Mouse (Mus musculus): ENCODE results near the gene Emc6. TPM values are rescaled to one million over a fixed set of nuclear protein-coding genes. Genes with fewer than 3 reads are reported as not detected.

The Emc6 gene
- polyA plus RNA-seq, 1 experiment from 2014 or later = 123 TPM

DNA sequence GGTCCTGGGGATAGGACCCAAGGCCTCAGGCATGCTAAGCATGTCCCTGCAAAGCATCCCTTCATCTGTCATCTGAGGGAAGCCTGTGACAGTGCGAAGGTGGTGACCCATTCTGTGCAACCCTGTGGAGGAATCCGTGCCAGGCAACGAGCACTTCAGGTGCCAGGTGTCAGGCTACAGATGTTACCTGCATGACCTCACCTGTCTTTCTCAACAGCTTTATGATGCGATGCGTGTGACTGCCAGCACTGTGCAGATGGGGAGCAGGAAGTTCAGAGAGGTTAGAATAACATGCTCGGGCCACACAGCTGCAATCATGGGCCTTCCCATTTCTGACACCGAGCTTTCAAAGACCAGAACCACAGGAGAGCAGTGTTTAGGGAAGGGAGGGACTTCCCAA lies 28.4 kb upstream of the Emc6 start:
- H3K4me2 ChIP-seq (ENCODE audit: low read length) = no peak overlapping the region
- DNase-seq (ENCODE audit: low spot score) (no peak), ATAC-seq (replicated peaks; ENCODE audit: low FRiP score, low TSS enrichment, low read depth) (no peak; the same call in 1 of the 2 replicates)
- H3K27ac ChIP-seq (ENCODE audit: low read depth) = no peak overlapping the region
- H3K27me3 ChIP-seq (replicated peaks; ENCODE audit: control insufficient read depth, insufficient read depth, low read length) = no peaks in the 10 kb centered on the region
- 79% methylated on average over 7 of the region's 7 CpGs for WGBS
- H3K36me3 ChIP-seq (ENCODE audit: control insufficient read depth, insufficient read depth, low read length) = no peaks in the 10 kb centered on the region
- H3K9ac ChIP-seq (ENCODE audit: low read length) = no peak overlapping the region
- H3K4me3 ChIP-seq (ENCODE audit: low read depth, low read length) = no peak overlapping the region
- no peaks in the 10 kb centered on the region for H3K9me3 ChIP-seq (ENCODE audit: control insufficient read depth, low read length)
- no peaks in the 10 kb centered on the region for H3K4me1 ChIP-seq (replicated peaks; ENCODE audit: control insufficient read depth, insufficient read depth, low read length)

DNA sequence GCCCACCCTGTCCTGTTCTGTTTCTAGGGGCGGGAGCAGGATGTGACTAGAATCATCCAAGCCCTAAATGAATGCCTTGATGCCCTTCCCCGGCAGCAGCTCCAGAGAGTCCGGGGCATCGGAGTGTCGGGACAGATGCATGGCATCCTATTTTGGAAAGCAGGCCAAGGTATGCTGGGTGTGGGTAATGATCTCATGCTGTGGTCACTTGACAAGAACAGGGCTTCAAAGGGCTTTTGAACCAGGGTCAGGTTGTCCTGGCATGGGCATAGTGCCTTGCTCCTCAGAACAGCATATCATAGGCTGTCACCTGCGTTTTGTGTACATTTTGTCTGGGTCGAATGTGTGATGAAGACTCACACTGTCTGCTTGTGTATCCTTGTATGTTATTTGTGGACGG lies 27.1 kb upstream of the Emc6 start:
- no peak for DNase-seq (ENCODE audit: low spot score)
- Histone ChIP-seq H3K9me3 (ENCODE audit: control insufficient read depth, low read length) (no peaks in the 10 kb centered on the region), H3K4me1 (replicated peaks; ENCODE audit: control insufficient read depth, insufficient read depth, low read length) (no peaks in the 10 kb centered on the region; the same call in 1 of the 2 replicates), H3K36me3 (ENCODE audit: control insufficient read depth, insufficient read depth, low read length) (no peaks in the 10 kb centered on the region), H3K27me3 (replicated peaks; ENCODE audit: control insufficient read depth, insufficient read depth, low read length) (no peaks in the 10 kb centered on the region), H3K4me3 (ENCODE audit: low read depth, low read length) (no peak overlapping the region), H3K27ac (ENCODE audit: low read depth) (no peak overlapping the region), H3K9ac (ENCODE audit: low read length) (no peak overlapping the region), H3K4me2 (ENCODE audit: low read length) (no peak overlapping the region)
- 88% methylated on average over 8 of the region's 8 CpGs for WGBS
- ATAC-seq (replicated peaks; ENCODE audit: low FRiP score, low TSS enrichment, low read depth) = no peak

DNA sequence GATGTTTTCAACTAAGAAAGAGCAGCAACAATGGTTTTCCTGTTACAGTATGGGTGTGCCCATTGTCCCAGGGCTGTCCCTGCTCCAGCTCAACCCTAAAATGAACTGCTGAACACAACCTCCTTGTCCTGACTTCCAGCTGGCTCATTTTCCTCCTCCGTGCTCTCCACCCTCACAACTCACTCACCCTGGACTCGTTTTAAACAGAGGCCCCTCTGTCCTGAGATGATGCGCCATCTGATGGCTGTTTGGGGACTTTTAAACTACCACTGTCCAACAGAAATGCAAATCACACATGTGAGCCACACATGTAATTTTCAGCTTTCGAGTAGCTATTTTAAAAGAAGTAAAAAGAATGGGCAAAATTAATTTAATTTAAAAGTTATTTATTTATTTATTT lies 24.8 kb upstream of the Emc6 start:
- WGBS = 32% methylated on average over 4 of the region's 4 CpGs
- H3K9ac ChIP-seq (ENCODE audit: low read length) = no peak overlapping the region
- ATAC-seq (replicated peaks; ENCODE audit: low FRiP score, low TSS enrichment, low read depth) = no peak
- H3K36me3 ChIP-seq (ENCODE audit: control insufficient read depth, insufficient read depth, low read length) = no peaks in the 10 kb centered on the region
- no peak overlapping the region for H3K27ac ChIP-seq (ENCODE audit: low read depth)
- peaks cover 6% of the 10 kb centered on the region; the same call in 1 of the 2 replicates for H3K4me1 ChIP-seq (replicated peaks; ENCODE audit: control insufficient read depth, insufficient read depth, low read length)
- H3K4me3 ChIP-seq (ENCODE audit: low read depth, low read length) = no peak overlapping the region
- H3K9me3 ChIP-seq (ENCODE audit: control insufficient read depth, low read length) = no peaks in the 10 kb centered on the region
- no peaks in the 10 kb centered on the region for H3K27me3 ChIP-seq (replicated peaks; ENCODE audit: control insufficient read depth, insufficient read depth, low read length)
- H3K4me2 ChIP-seq (ENCODE audit: low read length) = no peak overlapping the region
- no peak for DNase-seq (ENCODE audit: low spot score)

DNA sequence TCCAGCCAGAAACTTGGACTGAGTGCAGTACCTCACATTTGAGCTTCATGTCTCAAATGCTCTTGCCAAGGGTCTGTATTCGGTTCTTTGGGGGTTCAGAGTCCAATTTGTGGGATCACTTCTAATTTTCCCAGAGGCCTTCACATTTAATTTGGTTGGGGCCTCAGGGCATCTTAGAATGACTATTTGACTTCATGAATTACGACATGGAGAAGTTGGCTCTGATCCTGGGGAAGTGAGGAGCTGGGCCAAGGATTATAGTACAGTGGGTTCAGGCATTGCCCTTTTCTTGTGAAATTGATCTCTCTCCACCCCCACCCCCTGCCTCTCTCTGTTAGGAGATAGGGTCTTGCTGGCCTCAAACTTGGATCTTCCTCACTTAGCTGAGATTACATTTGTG lies 24.2 kb upstream of the Emc6 start:
- Histone ChIP-seq H3K4me2 (ENCODE audit: low read length) (no peak overlapping the region), H3K27me3 (replicated peaks; ENCODE audit: control insufficient read depth, insufficient read depth, low read length) (no peaks in the 10 kb centered on the region), H3K27ac (ENCODE audit: low read depth) (no peak overlapping the region), H3K9ac (ENCODE audit: low read length) (no peak overlapping the region), H3K4me1 (replicated peaks; ENCODE audit: control insufficient read depth, insufficient read depth, low read length) (peaks cover 6% of the 10 kb centered on the region; the same call in 1 of the 2 replicates), H3K36me3 (ENCODE audit: control insufficient read depth, insufficient read depth, low read length) (no peaks in the 10 kb centered on the region; the same call in 1 of the 2 replicates), H3K4me3 (ENCODE audit: low read depth, low read length) (no peak overlapping the region), H3K9me3 (ENCODE audit: control insufficient read depth, low read length) (no peaks in the 10 kb centered on the region)
- 66% methylated on average over 2 of the region's 2 CpGs for WGBS
- no peak for ATAC-seq (replicated peaks; ENCODE audit: low FRiP score, low TSS enrichment, low read depth)
- no peak for DNase-seq (ENCODE audit: low spot score)

DNA sequence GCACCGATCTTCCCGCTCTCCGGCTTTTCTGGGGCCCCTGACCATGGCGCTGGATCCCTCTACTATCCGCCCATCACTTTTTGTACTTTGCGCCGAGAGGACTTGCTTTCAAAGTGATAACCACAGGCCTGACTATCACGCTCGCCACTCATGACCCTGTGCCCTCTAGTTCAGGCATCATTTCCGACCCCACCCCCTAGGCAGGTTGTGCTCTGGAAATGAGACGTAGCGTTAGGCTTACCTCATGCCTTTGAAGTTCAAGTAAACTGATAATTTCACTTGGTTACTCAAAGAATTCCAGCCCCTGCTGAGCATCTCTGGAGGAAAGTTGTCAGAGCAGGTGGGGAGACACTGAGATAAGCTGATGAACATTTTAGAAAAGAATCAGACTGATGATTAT lies 23.0 kb upstream of the Emc6 start:
- Histone ChIP-seq H3K36me3 (ENCODE audit: control insufficient read depth, insufficient read depth, low read length) (peaks cover 4% of the 10 kb centered on the region; the same call in 1 of the 2 replicates), H3K9ac (ENCODE audit: low read length) (peak overlapping the region; percentile 53), H3K9me3 (ENCODE audit: control insufficient read depth, low read length) (no peaks in the 10 kb centered on the region), H3K27ac (ENCODE audit: low read depth) (no peak overlapping the region), H3K4me3 (ENCODE audit: low read depth, low read length) (peak overlapping the region; percentile 72), H3K4me1 (replicated peaks; ENCODE audit: control insufficient read depth, insufficient read depth, low read length) (peaks cover 6% of the 10 kb centered on the region; the same call in 1 of the 2 replicates), H3K27me3 (replicated peaks; ENCODE audit: control insufficient read depth, insufficient read depth, low read length) (no peaks in the 10 kb centered on the region), H3K4me2 (ENCODE audit: low read length) (peak overlapping the region; percentile 96)
- WGBS = 5% methylated on average over 12 of the region's 12 CpGs
- no peak for ATAC-seq (replicated peaks; ENCODE audit: low FRiP score, low TSS enrichment, low read depth)
- no peak for DNase-seq (ENCODE audit: low spot score)

DNA sequence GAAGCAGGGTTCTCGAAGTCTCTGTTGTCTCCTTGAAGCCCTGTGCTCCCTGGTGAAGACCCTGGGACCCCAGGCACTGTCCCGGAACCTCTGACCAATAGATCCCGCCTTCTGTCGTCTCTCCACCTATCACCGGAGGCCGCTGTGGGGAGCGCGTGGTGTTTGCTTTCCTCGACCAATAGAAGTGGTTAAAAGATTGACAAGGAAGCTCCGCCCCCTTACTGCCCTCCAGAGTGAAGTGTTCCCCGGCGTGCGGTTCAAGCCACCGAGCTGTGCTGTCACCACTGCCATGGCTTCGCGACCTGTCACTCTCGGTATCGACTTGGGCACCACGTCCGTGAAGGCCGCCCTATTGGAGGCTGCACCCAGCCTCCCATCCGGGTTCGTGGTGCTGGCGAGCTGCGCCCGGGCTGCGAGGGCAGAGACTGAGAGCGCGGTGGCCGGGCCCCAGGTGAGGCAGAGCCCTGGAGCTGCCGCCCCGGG lies 22.4 kb upstream of the Emc6 start, which contains the start of gene Shpk:
Gene Shpk, plus strand, starts transcription at position 231 of the 483 bp plus-strand sequence.
- peak within 1 kb of the TSS; percentile 72 for H3K4me3 ChIP-seq (ENCODE audit: low read depth, low read length)
- H3K4me2 ChIP-seq (ENCODE audit: low read length) = peak within 1 kb of the TSS; percentile 96
- peaks cover 4% of the 10 kb centered on the region; the same call in 1 of the 2 replicates for H3K36me3 ChIP-seq (ENCODE audit: control insufficient read depth, insufficient read depth, low read length)
- H3K9ac ChIP-seq (ENCODE audit: low read length) = peak within 1 kb of the TSS; percentile 53
- H3K9me3 ChIP-seq (ENCODE audit: control insufficient read depth, low read length) = no peaks in the 10 kb centered on the region
- H3K4me1 ChIP-seq (replicated peaks; ENCODE audit: control insufficient read depth, insufficient read depth, low read length) = peaks cover 6% of the 10 kb centered on the region; the same call in 1 of the 2 replicates
- H3K27me3 ChIP-seq (replicated peaks; ENCODE audit: control insufficient read depth, insufficient read depth, low read length) = no peaks in the 10 kb centered on the region
- DNase-seq (ENCODE audit: low spot score) (peak; percentile 93), ATAC-seq (replicated peaks; ENCODE audit: low FRiP score, low TSS enrichment, low read depth) (peak; percentile 98)
- WGBS = under 1% methylated on average over 32 of the region's 32 CpGs
- no peak within 1 kb of the TSS for H3K27ac ChIP-seq (ENCODE audit: low read depth)

DNA sequence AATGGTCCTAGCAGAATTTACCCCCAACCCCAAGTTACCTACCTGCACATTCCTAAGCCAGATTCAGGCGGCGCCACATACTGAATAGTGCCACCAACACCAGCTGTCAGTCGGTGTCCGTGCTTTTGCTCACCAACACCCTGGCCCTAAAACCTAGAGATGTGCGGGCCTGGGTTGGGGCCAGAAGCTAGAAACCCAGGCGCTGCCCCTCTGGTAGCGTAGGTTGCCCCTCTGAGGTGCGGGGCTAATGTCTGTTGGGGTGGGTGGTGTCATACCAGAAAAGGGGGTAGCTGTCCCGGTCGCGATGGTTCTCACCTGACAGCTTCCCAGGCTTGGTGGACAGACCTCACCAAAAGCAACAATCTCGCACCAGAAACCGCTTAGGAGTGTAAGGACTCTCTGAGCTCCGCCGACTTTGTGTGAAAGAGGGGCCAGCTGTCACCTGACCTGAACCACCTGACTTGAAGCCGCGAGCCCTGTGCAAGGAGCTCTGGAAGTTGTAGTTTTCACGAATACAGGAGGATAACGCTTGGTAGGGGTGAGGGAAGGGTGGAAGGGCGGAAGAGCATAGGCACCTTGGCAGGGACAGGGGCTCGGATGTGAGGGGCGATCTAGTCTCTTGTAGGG lies 21.9 kb upstream of the Emc6 start, which contains the start of gene Ctns:
Gene Ctns, minus strand, starts transcription at position 440 of the 627 bp plus-strand sequence.
- Histone ChIP-seq H3K9me3 (ENCODE audit: control insufficient read depth, low read length) (no peaks in the 10 kb centered on the region), H3K36me3 (ENCODE audit: control insufficient read depth, insufficient read depth, low read length) (peaks cover 4% of the 10 kb centered on the region; the same call in 1 of the 2 replicates), H3K4me1 (replicated peaks; ENCODE audit: control insufficient read depth, insufficient read depth, low read length) (peaks cover 6% of the 10 kb centered on the region; the same call in 1 of the 2 replicates), H3K9ac (ENCODE audit: low read length) (peak within 1 kb of the TSS; percentile 53), H3K4me3 (ENCODE audit: low read depth, low read length) (peak within 1 kb of the TSS; percentile 72), H3K27ac (ENCODE audit: low read depth) (no peak within 1 kb of the TSS), H3K4me2 (ENCODE audit: low read length) (peak within 1 kb of the TSS; percentile 96), H3K27me3 (replicated peaks; ENCODE audit: control insufficient read depth, insufficient read depth, low read length) (no peaks in the 10 kb centered on the region)
- 1% methylated on average over 22 of the region's 22 CpGs for WGBS
- DNase-seq (ENCODE audit: low spot score) (no peak), ATAC-seq (replicated peaks; ENCODE audit: low FRiP score, low TSS enrichment, low read depth) (peak; percentile 97)

DNA sequence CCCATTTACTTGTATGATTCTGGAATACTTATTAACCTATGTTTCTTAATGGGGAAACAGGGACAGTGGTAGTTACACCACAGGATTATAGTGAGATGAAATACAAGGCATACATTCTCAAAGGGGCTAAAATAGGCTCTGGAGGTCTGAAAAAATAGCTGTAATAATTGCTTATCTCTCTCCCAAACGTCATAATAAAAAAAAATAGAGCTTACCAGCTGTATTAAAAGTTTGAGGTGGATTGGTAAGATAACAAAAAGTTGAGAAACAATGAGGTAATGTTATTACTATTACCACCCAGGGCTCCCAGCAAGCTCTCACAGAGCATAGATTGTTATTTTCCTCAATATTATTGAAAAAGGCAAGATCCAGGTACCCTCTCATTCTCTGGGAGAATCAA lies 21.4 kb upstream of the Emc6 start:
- H3K4me2 ChIP-seq (ENCODE audit: low read length) = peak overlapping the region; percentile 96
- DNase-seq (ENCODE audit: low spot score) (no peak), ATAC-seq (replicated peaks; ENCODE audit: low FRiP score, low TSS enrichment, low read depth) (no peak)
- 9% methylated on average over 1 of the region's 1 CpGs for WGBS
- peaks cover 6% of the 10 kb centered on the region; the same call in 1 of the 2 replicates for H3K4me1 ChIP-seq (replicated peaks; ENCODE audit: control insufficient read depth, insufficient read depth, low read length)
- H3K36me3 ChIP-seq (ENCODE audit: control insufficient read depth, insufficient read depth, low read length) = peaks cover 4% of the 10 kb centered on the region; the same call in 1 of the 2 replicates
- H3K9me3 ChIP-seq (ENCODE audit: control insufficient read depth, low read length) = no peaks in the 10 kb centered on the region
- H3K4me3 ChIP-seq (ENCODE audit: low read depth, low read length) = peak overlapping the region; percentile 72
- no peak overlapping the region for H3K27ac ChIP-seq (ENCODE audit: low read depth)
- H3K27me3 ChIP-seq (replicated peaks; ENCODE audit: control insufficient read depth, insufficient read depth, low read length) = no peaks in the 10 kb centered on the region
- H3K9ac ChIP-seq (ENCODE audit: low read length) = peak overlapping the region; percentile 53
